Mouse (Mus musculus) ES-E14 (cell line): ENCODE measurements at regions not wholly inside any gene's neighbourhood (a gene's known extent, or its start where the extent isn't known, plus 50 kb on each side); places are given as distances from the start of the nearest gene placed in this dataset.

Source experiments
- CHD2 ChIP-seq: IDR thresholded peaks from 2 replicates; pipeline ENCODE4 v1.6.1; 2014; ENCODE audit warnings: mild to moderate bottlenecking, low read depth, low read length, inconsistent platforms
- ZC3H11A ChIP-seq: IDR thresholded peaks from 2 replicates; pipeline ENCODE4 v1.6.1; 2012; ENCODE audit warnings: low read depth, mild to moderate bottlenecking, inconsistent platforms, low read length, borderline replicate concordance

GRCm38 (mm10) chr17:61248411-61248810 lies 1632.7 kb downstream of the Efna5 start:
- no peak for TF ChIP-seq ZC3H11A
- no peak for TF ChIP-seq CHD2
